Mouse (Mus musculus) forebrain, embryonic 12.5 days (tissue): ENCODE results near the gene Glis3. TPM values are rescaled to one million over a fixed set of nuclear protein-coding genes. Genes with fewer than 3 reads are reported as not detected.

Experiments used
- ATAC-seq: fragments of 200-750 bp; cut with Nextera tagmentation; 2 replicates; pipeline ENCODE4 v1.8.0; 2017; ENCODE audit warnings: moderate TSS enrichment; ENCODE audit not compliant: low FRiP score
- H3K27ac ChIP-seq: fragments of 300-500 bp; sonication (generic); 2 replicates; pipeline ENCODE4 v1.5.1; 2016; ENCODE audit warnings: mild to moderate bottlenecking
- H3K27me3 ChIP-seq: fragments of 300-500 bp; sonication (generic); 2 replicates; pipeline ENCODE4 v1.6.1; 2016; ENCODE audit warnings: mild to moderate bottlenecking
- H3K36me3 ChIP-seq: fragments of 300-500 bp; sonication (generic); replicated peaks from 2 replicates; pipeline ENCODE4 v1.6.1; 2016; ENCODE audit warnings: mild to moderate bottlenecking
- H3K4me1 ChIP-seq: fragments of 300-500 bp; sonication (generic); 2 replicates; pipeline ENCODE4 v1.6.1; 2016
- H3K4me2 ChIP-seq: fragments of 300-500 bp; sonication (generic); 2 replicates; pipeline ENCODE4 v1.6.1; 2016; ENCODE audit warnings: mild to moderate bottlenecking, moderate library complexity
- H3K4me3 ChIP-seq: fragments of 300-500 bp; sonication (generic); replicated peaks from 2 replicates; pipeline ENCODE4 v1.5.1; 2016; ENCODE audit warnings: mild to moderate bottlenecking
- H3K9ac ChIP-seq: fragments of 300-500 bp; sonication (generic); 2 replicates; pipeline ENCODE4 v1.6.1; 2016; ENCODE audit warnings: mild to moderate bottlenecking
- H3K9me3 ChIP-seq: fragments of 300-500 bp; sonication (generic); 2 replicates; pipeline ENCODE4 v1.6.1; 2016
- WGBS: fragments of 180-500 bp; shearing (Covaris S2); methylation state at CpG from one replicate; pipeline ENCODE4 v1.1.7; 2016; 5-methylcytosine and 5-hydroxymethylcytosine counted together
- polyA plus RNA-seq: library from polyadenylated mRNA; unstranded; fragments of >200 nt; fragmentation: Nextera tagmentation; extraction: Ambion mirVana; gene quantifications from 2 replicates; pipeline ENCODE4 v1.2.1, GENCODE M21; 2016

Glis3 gene
- polyA plus RNA-seq, 1 experiment from 2014 or later: 2.6 TPM

- 96% methylated on average over 3 of the region's 3 CpGs for WGBS
- H3K4me2 ChIP-seq: no peak overlapping the region
- no peaks in the 10 kb centered on the region for H3K9me3 ChIP-seq
- ATAC-seq: no peak
- H3K27ac ChIP-seq: no peak overlapping the region
- no peaks in the 10 kb centered on the region for H3K4me1 ChIP-seq
- no peaks in the 10 kb centered on the region; the same call in 1 of the 2 replicates for H3K27me3 ChIP-seq
- no peaks in the 10 kb centered on the region for H3K36me3 ChIP-seq
- H3K9ac ChIP-seq: no peak overlapping the region
- H3K4me3 ChIP-seq: no peak overlapping the region
Measured at GRCm38 (mm10) chr19:28546933-28547332, 132.9 kb downstream of the Glis3 start.

GRCm38 (mm10) chr19:28545493-28545892 is 134.4 kb downstream of the Glis3 start:
- Histone ChIP-seq H3K9ac (no peak overlapping the region), H3K27ac (no peak overlapping the region), H3K27me3 (no peaks in the 10 kb centered on the region; the same call in 1 of the 2 replicates), H3K36me3 (no peaks in the 10 kb centered on the region), H3K4me2 (no peak overlapping the region), H3K4me3 (no peak overlapping the region), H3K9me3 (no peaks in the 10 kb centered on the region), H3K4me1 (no peaks in the 10 kb centered on the region)
- no peak for ATAC-seq
- WGBS: 67% methylated on average over 1 of the region's 1 CpGs

GRCm38 (mm10) chr19:28538813-28539212 is 141.1 kb downstream of the Glis3 start:
- Histone ChIP-seq H3K27ac (no peak overlapping the region), H3K4me1 (no peaks in the 10 kb centered on the region), H3K9ac (no peak overlapping the region), H3K4me2 (no peak overlapping the region), H3K36me3 (no peaks in the 10 kb centered on the region), H3K4me3 (no peak overlapping the region), H3K27me3 (no peaks in the 10 kb centered on the region), H3K9me3 (no peaks in the 10 kb centered on the region)
- ATAC-seq: no peak
- WGBS: 47% methylated on average over 9 of the region's 9 CpGs

- H3K36me3 ChIP-seq: no peaks in the 10 kb centered on the region
- no peak overlapping the region for H3K9ac ChIP-seq
- H3K27me3 ChIP-seq: peaks cover 5% of the 10 kb centered on the region; the same call in 1 of the 2 replicates
- WGBS: 81% methylated on average over 12 of the region's 12 CpGs
- H3K4me2 ChIP-seq: no peak overlapping the region
- H3K27ac ChIP-seq: no peak overlapping the region
- H3K4me3 ChIP-seq: no peak overlapping the region
- ATAC-seq: no peak
- H3K4me1 ChIP-seq: no peaks in the 10 kb centered on the region
- no peaks in the 10 kb centered on the region for H3K9me3 ChIP-seq
Measured at GRCm38 (mm10) chr19:28534964-28535363, 144.9 kb downstream of the Glis3 start.

GRCm38 (mm10) chr19:28533576-28533975 is 146.3 kb downstream of the Glis3 start:
- Histone ChIP-seq H3K4me3 (no peak overlapping the region), H3K27ac (no peak overlapping the region), H3K36me3 (no peaks in the 10 kb centered on the region), H3K4me1 (no peaks in the 10 kb centered on the region), H3K4me2 (no peak overlapping the region), H3K9ac (no peak overlapping the region), H3K27me3 (peaks cover 5% of the 10 kb centered on the region; the same call in 1 of the 2 replicates), H3K9me3 (no peaks in the 10 kb centered on the region)
- ATAC-seq: no peak
- WGBS: 76% methylated on average over 3 of the region's 3 CpGs

GRCm38 (mm10) chr19:28531750-28532149 is 148.1 kb downstream of the Glis3 start:
- H3K36me3 ChIP-seq: no peaks in the 10 kb centered on the region
- no peak overlapping the region for H3K4me3 ChIP-seq
- ATAC-seq: no peak
- no peak overlapping the region for H3K27ac ChIP-seq
- no peaks in the 10 kb centered on the region for H3K4me1 ChIP-seq
- no peak overlapping the region for H3K4me2 ChIP-seq
- peaks cover 5% of the 10 kb centered on the region; the same call in 1 of the 2 replicates for H3K27me3 ChIP-seq
- no peak overlapping the region for H3K9ac ChIP-seq
- H3K9me3 ChIP-seq: no peaks in the 10 kb centered on the region
- WGBS: 91% methylated on average over 9 of the region's 9 CpGs

- H3K27me3 ChIP-seq: peaks cover 5% of the 10 kb centered on the region; the same call in 1 of the 2 replicates
- H3K4me2 ChIP-seq: no peak overlapping the region
- 74% methylated on average over 10 of the region's 10 CpGs for WGBS
- ATAC-seq: no peak
- no peaks in the 10 kb centered on the region for H3K36me3 ChIP-seq
- no peak overlapping the region for H3K9ac ChIP-seq
- H3K9me3 ChIP-seq: no peaks in the 10 kb centered on the region
- no peaks in the 10 kb centered on the region for H3K4me1 ChIP-seq
- no peak overlapping the region for H3K27ac ChIP-seq
- H3K4me3 ChIP-seq: no peak overlapping the region
Measured at GRCm38 (mm10) chr19:28530846-28531245, 149.0 kb downstream of the Glis3 start.

GRCm38 (mm10) chr19:28529006-28529405 is 150.9 kb downstream of the Glis3 start:
- Histone ChIP-seq H3K27ac (no peak overlapping the region), H3K9ac (no peak overlapping the region), H3K4me2 (no peak overlapping the region), H3K36me3 (no peaks in the 10 kb centered on the region), H3K27me3 (peaks cover 5% of the 10 kb centered on the region; the same call in 1 of the 2 replicates), H3K4me3 (no peak overlapping the region), H3K9me3 (no peaks in the 10 kb centered on the region), H3K4me1 (no peaks in the 10 kb centered on the region)
- WGBS: 86% methylated on average over 13 of the region's 13 CpGs
- no peak for ATAC-seq

- no peak overlapping the region for H3K27ac ChIP-seq
Measured at GRCm38 (mm10) chr19:28527446-28527845, 152.4 kb downstream of the Glis3 start.

GRCm38 (mm10) chr19:28525331-28525730 is 154.5 kb downstream of the Glis3 start:
- no peak for ATAC-seq
- no peaks in the 10 kb centered on the region for H3K27me3 ChIP-seq
- WGBS: 95% methylated on average over 3 of the region's 3 CpGs
- no peaks in the 10 kb centered on the region for H3K36me3 ChIP-seq
- H3K4me3 ChIP-seq: no peak overlapping the region
- H3K4me2 ChIP-seq: no peak overlapping the region
- no peaks in the 10 kb centered on the region for H3K4me1 ChIP-seq
- no peaks in the 10 kb centered on the region for H3K9me3 ChIP-seq
- H3K9ac ChIP-seq: no peak overlapping the region
- no peak overlapping the region for H3K27ac ChIP-seq

More at GRCm38 (mm10) chr19:28527446-28527845, 152.4 kb downstream of the Glis3 start:
- no peak overlapping the region for H3K4me3 ChIP-seq
- peaks cover 5% of the 10 kb centered on the region; the same call in 1 of the 2 replicates for H3K27me3 ChIP-seq
- no peak for ATAC-seq
- H3K4me2 ChIP-seq: no peak overlapping the region
- no peak overlapping the region for H3K9ac ChIP-seq
- no peaks in the 10 kb centered on the region for H3K36me3 ChIP-seq
- H3K9me3 ChIP-seq: no peaks in the 10 kb centered on the region
- no peaks in the 10 kb centered on the region for H3K4me1 ChIP-seq
- 97% methylated on average over 5 of the region's 5 CpGs for WGBS

- Histone ChIP-seq H3K4me1 (peaks cover 7% of the 10 kb centered on the region; the same call in 1 of the 2 replicates), H3K27ac (no peak overlapping the region), H3K4me2 (no peak overlapping the region), H3K9ac (no peak overlapping the region), H3K36me3 (no peaks in the 10 kb centered on the region), H3K4me3 (no peak overlapping the region), H3K27me3 (no peaks in the 10 kb centered on the region), H3K9me3 (no peaks in the 10 kb centered on the region)
- WGBS: 79% methylated on average over 3 of the region's 3 CpGs
- ATAC-seq: no peak
Measured at GRCm38 (mm10) chr19:28522289-28522688, 157.6 kb downstream of the Glis3 start.

- no peaks in the 10 kb centered on the region for H3K9me3 ChIP-seq
- H3K4me2 ChIP-seq: no peak overlapping the region
- WGBS: 67% methylated on average over 6 of the region's 6 CpGs
- H3K27me3 ChIP-seq: no peaks in the 10 kb centered on the region
- H3K4me1 ChIP-seq: peaks cover 7% of the 10 kb centered on the region; the same call in 1 of the 2 replicates
- H3K36me3 ChIP-seq: no peaks in the 10 kb centered on the region
- no peak overlapping the region for H3K4me3 ChIP-seq
- H3K27ac ChIP-seq: no peak overlapping the region
- ATAC-seq: no peak
- H3K9ac ChIP-seq: no peak overlapping the region
Measured at GRCm38 (mm10) chr19:28520761-28521181, 159.1 kb downstream of the Glis3 start.

GRCm38 (mm10) chr19:28520128-28520745 is 159.6 kb downstream of the Glis3 start:
- no peak overlapping the region for H3K9ac ChIP-seq
- WGBS: 92% methylated on average over 8 of the region's 8 CpGs
- H3K36me3 ChIP-seq: no peaks in the 10 kb centered on the region
- H3K4me2 ChIP-seq: no peak overlapping the region
- H3K4me1 ChIP-seq: peaks cover 7% of the 10 kb centered on the region
- H3K4me3 ChIP-seq: no peak overlapping the region
- ATAC-seq: no peak
- no peaks in the 10 kb centered on the region for H3K27me3 ChIP-seq
- H3K27ac ChIP-seq: no peak overlapping the region
- no peaks in the 10 kb centered on the region for H3K9me3 ChIP-seq
